Mouse (Mus musculus): ENCODE measurements around the gene Mbip.

Mbip gene

DNA sequence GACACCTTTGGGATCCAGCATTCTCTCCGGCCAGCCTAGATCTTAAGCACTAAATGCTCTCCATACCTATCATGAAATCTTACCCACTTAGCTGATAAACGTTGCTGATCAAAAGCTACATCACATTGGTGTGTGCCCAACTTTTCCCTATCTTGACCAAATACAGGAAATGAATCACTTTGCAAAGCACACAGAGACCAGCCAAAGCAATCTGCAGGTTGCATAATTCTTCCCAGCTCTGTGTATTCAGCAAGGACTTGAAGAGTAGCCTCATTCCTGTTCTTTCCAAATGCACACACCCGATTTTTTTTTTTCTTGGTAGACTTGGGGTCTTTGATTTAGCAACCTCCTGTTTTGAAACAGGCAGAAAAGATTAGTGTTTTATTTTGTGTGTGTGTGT, 57.1 kb downstream of the Mbip start:
- no peak for DNase-seq

DNA sequence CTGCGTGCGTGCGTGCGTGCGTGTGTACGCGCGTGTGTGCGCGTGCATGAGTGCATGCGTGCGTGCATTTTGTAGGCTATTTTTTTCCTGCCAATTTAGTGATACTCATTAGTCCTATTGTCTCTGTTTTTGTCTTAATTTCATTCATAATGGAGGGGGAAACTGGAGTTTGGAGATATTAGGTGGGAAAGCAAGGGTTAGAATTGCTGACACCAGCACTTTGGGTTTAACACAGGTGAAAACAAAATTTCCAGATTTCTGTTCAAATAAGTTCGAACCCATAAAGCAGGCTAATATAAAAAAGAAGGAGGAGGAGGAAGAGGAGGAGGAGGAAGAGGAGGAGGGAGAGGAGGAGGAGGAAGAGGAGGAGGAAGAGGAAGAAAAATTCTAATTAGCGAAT, 58.9 kb downstream of the Mbip start:
- no peak for DNase-seq

DNA sequence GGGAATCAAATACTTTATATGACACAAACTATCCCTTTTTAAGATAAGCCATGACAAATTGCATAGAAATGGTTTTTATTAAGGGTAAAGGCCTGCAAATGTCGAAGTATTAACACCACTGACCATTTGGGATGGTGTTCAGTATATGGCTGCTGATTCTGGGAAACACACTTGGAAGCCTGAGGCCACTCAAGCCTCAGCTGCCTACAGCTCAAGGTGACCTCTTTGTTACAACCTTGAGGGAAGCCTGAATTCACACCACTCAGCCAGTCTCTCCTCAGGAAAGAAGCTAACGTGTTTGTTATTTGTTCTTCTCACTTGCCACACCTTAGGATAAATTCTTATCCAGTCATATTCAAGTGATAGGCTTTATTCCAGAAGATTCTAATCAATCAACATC, 61.5 kb downstream of the Mbip start:
- DNase-seq: no peak

DNA sequence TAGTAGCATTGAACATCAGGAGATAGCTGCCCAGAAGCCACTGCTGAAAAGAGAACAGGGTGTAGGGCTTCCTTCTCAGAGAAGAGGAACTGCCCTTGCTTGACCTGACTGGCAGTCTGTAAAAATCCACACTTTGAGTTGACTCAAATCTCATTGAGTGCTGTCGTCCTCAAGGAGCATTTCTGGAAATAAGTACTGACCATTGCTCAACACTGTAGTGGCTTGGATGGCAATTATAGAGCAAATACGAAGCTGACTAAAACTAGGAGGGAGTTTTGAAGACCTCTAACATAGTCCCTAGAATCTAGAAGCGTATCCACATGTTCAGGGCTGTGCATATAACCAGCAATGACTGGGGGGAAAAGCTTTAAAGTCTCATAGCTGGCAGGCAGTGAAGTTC, 64.0 kb downstream of the Mbip start:
- DNase-seq: no peak

Measured in spleen, adult 18-20 months (tissue).